Mouse (Mus musculus): ENCODE measurements around the gene 9530003J23Rik. TPM values are rescaled to one million over a fixed set of nuclear protein-coding genes. Genes with fewer than 3 reads are reported as not detected.
"Not testable (repeated sequence)": the region's sequence is repeated elsewhere in the genome, so short reads cannot be mapped to it uniquely, and the experiment has no call there.

9530003J23Rik gene
- polyA plus RNA-seq, 1 experiment from 2014 or later: not detected

DNA sequence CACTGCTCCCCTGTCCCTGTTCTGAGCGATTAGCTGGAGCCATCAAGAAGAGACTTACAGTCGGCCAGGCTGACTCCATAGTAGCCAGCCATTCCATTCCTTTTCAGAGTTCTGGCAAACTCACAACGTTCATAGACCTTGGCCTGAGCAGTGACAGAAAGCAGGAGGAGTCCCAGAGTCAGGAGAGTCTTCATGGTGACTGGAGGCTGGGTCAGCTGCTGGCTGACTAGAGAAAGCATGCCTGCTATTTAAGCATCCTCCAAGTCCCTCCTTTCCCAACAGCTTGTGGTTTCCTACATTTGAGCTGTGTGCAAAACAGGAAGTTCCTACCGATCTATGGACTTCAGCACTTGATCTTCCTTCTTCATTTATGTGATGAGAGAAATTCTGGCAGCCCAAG lies 43.5 kb upstream of the 9530003J23Rik start, which contains the start of gene Lyz2:
Gene Lyz2, minus strand, starts transcription at position 273 of the 400 bp plus-strand sequence.
- H3K27me3 ChIP-seq (ENCODE audit: control insufficient read depth, insufficient read depth, low read depth, low read length): no peaks in the 10 kb centered on the region
- no peak within 1 kb of the TSS for H3K27ac ChIP-seq (ENCODE audit: low read length)
- 71% methylated on average over 4 of the region's 4 CpGs for WGBS
- no peaks in the 10 kb centered on the region for H3K9me3 ChIP-seq (replicated peaks; ENCODE audit: control insufficient read depth, low read length, poor library complexity, severe bottlenecking)
- ATAC-seq: no peak
- H3K9ac ChIP-seq (ENCODE audit: low read depth, low read length): no peak within 1 kb of the TSS
- no peaks in the 10 kb centered on the region for H3K36me3 ChIP-seq (ENCODE audit: control insufficient read depth, insufficient read depth, low read length)
- H3K4me3 ChIP-seq (ENCODE audit: low read depth, low read length): no peak within 1 kb of the TSS
- no peak within 1 kb of the TSS for H3K4me2 ChIP-seq (ENCODE audit: low read length)
- no peaks in the 10 kb centered on the region for H3K4me1 ChIP-seq (ENCODE audit: control insufficient read depth, insufficient read depth, low read length)

DNA sequence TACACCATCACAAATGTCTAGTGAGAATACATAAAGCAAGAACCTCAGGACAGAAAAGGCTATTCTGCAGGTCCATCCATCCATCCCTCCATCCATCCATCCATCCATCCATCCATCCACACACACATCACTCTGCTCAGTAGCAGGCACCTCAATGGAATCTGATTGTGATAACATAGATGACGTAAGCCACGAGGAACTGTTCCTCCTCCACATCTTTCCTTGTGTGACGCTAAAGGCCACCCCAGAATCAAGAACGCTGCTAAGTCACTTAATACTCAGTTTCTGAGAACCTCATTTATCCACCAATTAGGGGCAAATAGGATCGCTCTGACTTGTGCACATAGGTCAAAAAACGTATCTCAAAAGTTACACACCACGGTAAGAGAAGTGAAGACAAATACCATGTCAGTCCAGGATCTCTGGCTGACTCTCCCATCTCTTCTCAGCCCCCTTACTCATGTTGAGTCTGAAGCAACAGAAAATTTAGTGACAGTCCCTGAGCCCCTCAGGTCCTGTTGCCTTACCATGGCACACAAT lies 42.9 kb upstream of the 9530003J23Rik start:
- Histone ChIP-seq H3K4me2 (ENCODE audit: low read length) (no peak overlapping the region), H3K4me1 (ENCODE audit: control insufficient read depth, insufficient read depth, low read length) (no peaks in the 10 kb centered on the region), H3K27ac (ENCODE audit: low read length) (no peak overlapping the region), H3K27me3 (ENCODE audit: control insufficient read depth, insufficient read depth, low read depth, low read length) (no peaks in the 10 kb centered on the region), H3K4me3 (ENCODE audit: low read depth, low read length) (no peak overlapping the region), H3K9me3 (replicated peaks; ENCODE audit: control insufficient read depth, low read length, poor library complexity, severe bottlenecking) (no peaks in the 10 kb centered on the region), H3K36me3 (ENCODE audit: control insufficient read depth, insufficient read depth, low read length) (no peaks in the 10 kb centered on the region), H3K9ac (ENCODE audit: low read depth, low read length) (no peak overlapping the region)
- 90% methylated on average over 7 of the region's 7 CpGs for WGBS
- ATAC-seq: no peak

DNA sequence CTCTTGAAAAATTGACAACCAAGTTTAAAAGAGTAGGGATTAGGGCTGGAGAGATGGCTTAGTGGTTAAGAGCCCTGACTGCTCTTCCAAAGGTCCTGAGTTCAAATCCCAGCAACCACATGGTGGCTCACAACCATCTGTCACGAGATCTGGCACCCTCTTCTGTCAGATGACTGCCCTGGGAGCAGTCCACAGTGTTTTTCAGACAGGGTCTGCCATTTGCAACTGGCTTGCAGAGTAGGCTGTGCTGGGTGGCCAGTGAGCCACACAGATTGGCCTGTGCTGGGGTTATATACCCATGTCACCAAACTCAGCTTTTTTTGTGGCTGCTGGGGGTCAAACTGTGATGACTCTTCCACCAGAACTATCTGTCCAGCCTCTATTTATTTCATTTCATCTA lies 41.5 kb upstream of the 9530003J23Rik start:
- no peak for ATAC-seq
- Histone ChIP-seq H3K27ac (ENCODE audit: low read length) (no peak overlapping the region), H3K27me3 (ENCODE audit: control insufficient read depth, insufficient read depth, low read depth, low read length) (no peaks in the 10 kb centered on the region), H3K36me3 (ENCODE audit: control insufficient read depth, insufficient read depth, low read length) (no peaks in the 10 kb centered on the region), H3K4me1 (ENCODE audit: control insufficient read depth, insufficient read depth, low read length) (no peaks in the 10 kb centered on the region), H3K9ac (ENCODE audit: low read depth, low read length) (no peak overlapping the region), H3K4me2 (ENCODE audit: low read length) (no peak overlapping the region), H3K4me3 (ENCODE audit: low read depth, low read length) (no peak overlapping the region), H3K9me3 (replicated peaks; ENCODE audit: control insufficient read depth, low read length, poor library complexity, severe bottlenecking) (no peaks in the 10 kb centered on the region)
- WGBS: 57% methylated on average over 1 of the region's 1 CpGs

DNA sequence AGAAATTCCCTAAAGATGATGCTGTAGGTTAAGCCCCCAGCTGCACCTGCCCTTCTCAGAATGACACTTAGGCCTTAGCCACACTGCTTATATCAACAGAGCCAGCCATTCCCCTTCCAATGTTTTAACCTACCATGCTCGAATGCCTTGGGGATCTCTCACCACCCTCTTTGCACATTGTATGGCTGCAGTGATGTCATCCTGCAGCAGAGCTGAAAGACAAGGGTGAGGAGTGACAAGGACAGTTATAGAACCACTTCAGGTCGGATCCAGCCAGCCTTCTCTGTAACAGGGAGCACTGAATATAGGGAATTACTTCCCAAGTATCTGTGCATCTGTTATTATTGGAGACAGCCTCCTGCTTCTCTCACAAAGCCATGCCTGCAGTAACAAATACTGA lies 40.0 kb upstream of the 9530003J23Rik start:
- not testable (repeated sequence) for H3K27ac ChIP-seq (ENCODE audit: low read length); H3K36me3 ChIP-seq (ENCODE audit: control insufficient read depth, insufficient read depth, low read length); H3K4me1 ChIP-seq (ENCODE audit: control insufficient read depth, insufficient read depth, low read length); H3K4me3 ChIP-seq (ENCODE audit: low read depth, low read length); H3K9me3 ChIP-seq (replicated peaks; ENCODE audit: control insufficient read depth, low read length, poor library complexity, severe bottlenecking); H3K9ac ChIP-seq (ENCODE audit: low read depth, low read length); ATAC-seq; H3K4me2 ChIP-seq (ENCODE audit: low read length); H3K27me3 ChIP-seq (ENCODE audit: control insufficient read depth, insufficient read depth, low read depth, low read length)
- WGBS: 58% methylated on average over 2 of the region's 2 CpGs

DNA sequence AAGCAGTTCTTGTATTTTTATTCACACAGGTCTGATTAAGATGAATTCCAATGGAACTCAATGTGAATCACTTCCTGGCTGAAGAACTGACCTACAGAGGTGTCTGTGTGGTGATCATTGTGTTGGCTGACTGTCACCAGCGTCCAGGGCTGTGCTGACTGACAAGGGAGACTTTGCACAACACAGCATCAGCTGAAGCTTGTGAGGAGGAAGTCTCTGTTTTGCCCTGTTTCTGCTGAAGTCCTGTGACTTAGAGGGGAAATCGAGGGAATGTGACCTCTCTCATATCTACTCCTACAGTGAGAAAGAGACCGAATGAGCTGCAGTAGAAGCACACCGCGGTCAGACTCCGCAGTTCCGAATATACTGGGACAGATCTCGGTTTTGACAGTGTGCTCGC lies 39.3 kb upstream of the 9530003J23Rik start:
- not testable (repeated sequence) for H3K4me1 ChIP-seq (ENCODE audit: control insufficient read depth, insufficient read depth, low read length); H3K4me3 ChIP-seq (ENCODE audit: low read depth, low read length); ATAC-seq; H3K27ac ChIP-seq (ENCODE audit: low read length); H3K9ac ChIP-seq (ENCODE audit: low read depth, low read length); H3K9me3 ChIP-seq (replicated peaks; ENCODE audit: control insufficient read depth, low read length, poor library complexity, severe bottlenecking); H3K4me2 ChIP-seq (ENCODE audit: low read length); H3K36me3 ChIP-seq (ENCODE audit: control insufficient read depth, insufficient read depth, low read length); H3K27me3 ChIP-seq (ENCODE audit: control insufficient read depth, insufficient read depth, low read depth, low read length)
- 82% methylated on average over 9 of the region's 9 CpGs for WGBS

DNA sequence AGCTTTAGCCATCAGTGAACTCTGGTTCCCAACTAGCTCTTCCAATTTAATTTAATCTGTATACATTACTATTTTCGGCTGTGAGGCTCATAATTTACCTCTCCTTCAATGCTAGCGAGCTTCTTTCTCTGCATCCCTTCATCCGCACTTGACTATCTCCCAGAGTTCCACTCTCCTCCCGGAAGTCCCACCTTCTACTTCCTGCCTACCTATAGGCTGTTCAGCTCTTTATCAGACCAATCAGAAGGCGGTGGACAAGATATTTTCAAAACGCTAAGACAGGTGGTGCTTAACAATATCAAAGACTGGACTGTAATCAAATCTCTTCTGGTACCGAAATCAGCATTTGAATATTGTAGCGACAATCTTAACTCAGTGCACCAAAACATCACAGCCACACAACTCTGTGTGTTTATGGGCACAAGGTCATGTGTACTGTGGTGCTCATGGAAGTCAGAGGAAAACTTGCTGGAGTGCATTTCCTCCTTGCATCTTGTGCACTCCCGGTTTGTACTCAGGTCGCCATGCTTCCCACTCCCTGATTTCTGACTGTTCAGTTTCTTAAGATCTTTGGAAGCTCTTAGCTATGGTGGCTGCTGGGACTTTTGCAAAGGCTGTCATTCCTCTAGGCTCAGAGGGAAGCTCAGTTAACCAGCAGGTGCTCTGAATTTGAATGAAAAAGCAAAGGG lies 37.3 kb upstream of the 9530003J23Rik start:
- Histone ChIP-seq H3K9ac (ENCODE audit: low read depth, low read length) (no peak overlapping the region), H3K4me3 (ENCODE audit: low read depth, low read length) (no peak overlapping the region), H3K36me3 (ENCODE audit: control insufficient read depth, insufficient read depth, low read length) (no peaks in the 10 kb centered on the region), H3K27ac (ENCODE audit: low read length) (no peak overlapping the region), H3K4me1 (ENCODE audit: control insufficient read depth, insufficient read depth, low read length) (no peaks in the 10 kb centered on the region), H3K4me2 (ENCODE audit: low read length) (no peak overlapping the region), H3K9me3 (replicated peaks; ENCODE audit: control insufficient read depth, low read length, poor library complexity, severe bottlenecking) (no peaks in the 10 kb centered on the region), H3K27me3 (ENCODE audit: control insufficient read depth, insufficient read depth, low read depth, low read length) (no peaks in the 10 kb centered on the region)
- ATAC-seq: no peak
- 88% methylated on average over 10 of the region's 10 CpGs for WGBS

DNA sequence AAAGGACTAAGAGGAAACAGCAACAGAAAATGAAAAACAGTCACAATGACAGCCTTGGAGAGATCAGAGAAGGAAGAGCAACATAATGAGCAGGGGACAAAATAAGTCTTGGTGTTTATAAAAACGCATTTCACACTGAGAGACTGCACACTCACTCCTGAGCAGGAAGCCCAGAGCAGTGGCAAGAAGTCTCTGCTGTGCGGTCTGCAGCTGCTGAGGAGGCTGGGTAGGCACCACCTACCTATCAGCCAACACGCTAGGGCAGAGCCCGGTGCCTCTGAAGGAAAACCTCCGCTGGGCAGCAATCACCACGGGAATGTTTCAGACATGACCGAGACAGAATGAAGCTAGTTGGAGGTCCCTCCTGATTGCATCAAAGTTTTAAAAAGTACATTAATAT lies 36.1 kb upstream of the 9530003J23Rik start:
- not testable (repeated sequence) for H3K4me1 ChIP-seq (ENCODE audit: control insufficient read depth, insufficient read depth, low read length); H3K27ac ChIP-seq (ENCODE audit: low read length); H3K4me2 ChIP-seq (ENCODE audit: low read length); H3K9ac ChIP-seq (ENCODE audit: low read depth, low read length); H3K4me3 ChIP-seq (ENCODE audit: low read depth, low read length); H3K27me3 ChIP-seq (ENCODE audit: control insufficient read depth, insufficient read depth, low read depth, low read length); H3K36me3 ChIP-seq (ENCODE audit: control insufficient read depth, insufficient read depth, low read length); H3K9me3 ChIP-seq (replicated peaks; ENCODE audit: control insufficient read depth, low read length, poor library complexity, severe bottlenecking); ATAC-seq
- 88% methylated on average over 3 of the region's 7 CpGs for WGBS

DNA sequence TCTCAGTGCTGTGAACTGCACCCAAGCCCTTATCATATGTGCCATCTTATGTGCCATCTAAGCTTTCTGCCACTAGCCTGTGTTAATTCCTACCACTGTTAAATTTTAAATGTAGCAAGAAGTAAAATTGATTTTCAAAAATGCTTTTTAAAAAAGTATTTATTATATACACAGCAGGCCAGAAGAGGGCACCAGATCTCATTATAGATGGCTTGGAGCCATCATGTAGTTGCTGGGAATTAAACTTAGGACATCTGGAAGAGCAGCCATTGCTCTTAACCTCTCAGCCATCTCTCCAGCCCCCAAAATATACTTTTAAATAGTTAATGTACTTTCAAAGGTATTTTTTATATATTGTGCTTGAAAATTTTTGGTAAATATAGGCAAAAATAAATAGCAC lies 33.5 kb upstream of the 9530003J23Rik start:
- H3K36me3 ChIP-seq (ENCODE audit: control insufficient read depth, insufficient read depth, low read length): no peaks in the 10 kb centered on the region
- H3K9ac ChIP-seq (ENCODE audit: low read depth, low read length): no peak overlapping the region
- H3K27ac ChIP-seq (ENCODE audit: low read length): no peak overlapping the region
- ATAC-seq: no peak
- no peaks in the 10 kb centered on the region for H3K9me3 ChIP-seq (replicated peaks; ENCODE audit: control insufficient read depth, low read length, poor library complexity, severe bottlenecking)
- no peaks in the 10 kb centered on the region for H3K4me1 ChIP-seq (ENCODE audit: control insufficient read depth, insufficient read depth, low read length)
- no peaks in the 10 kb centered on the region for H3K27me3 ChIP-seq (ENCODE audit: control insufficient read depth, insufficient read depth, low read depth, low read length)
- no peak overlapping the region for H3K4me2 ChIP-seq (ENCODE audit: low read length)
- H3K4me3 ChIP-seq (ENCODE audit: low read depth, low read length): no peak overlapping the region

DNA sequence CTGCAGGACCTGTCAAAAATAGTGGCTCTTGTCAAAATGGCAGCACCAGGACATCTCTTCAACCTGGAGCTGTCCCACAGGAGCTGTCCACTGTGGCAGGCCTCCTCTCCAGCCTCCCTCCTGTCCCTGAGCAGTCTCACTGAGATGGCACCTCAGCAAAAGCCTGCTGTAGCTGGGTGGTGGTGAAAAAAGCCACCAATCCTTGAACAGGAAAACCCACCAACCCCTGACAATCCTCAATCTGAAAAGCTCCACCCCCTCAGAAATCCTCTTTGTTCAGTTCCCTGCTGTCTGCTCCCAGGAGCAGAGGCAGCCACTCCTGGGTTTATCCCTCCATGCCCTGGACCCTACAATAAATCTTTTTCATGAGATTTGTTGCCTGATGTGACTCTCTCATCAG lies 21.4 kb upstream of the 9530003J23Rik start:
- Histone ChIP-seq H3K9ac (ENCODE audit: low read depth, low read length) (no peak overlapping the region), H3K9me3 (replicated peaks; ENCODE audit: control insufficient read depth, low read length, poor library complexity, severe bottlenecking) (0 out of 2 replicates have a peak, but pooled peaks cover 3% of the 10 kb centered on the region)

More for the DNA sequence above, 21.4 kb upstream of the 9530003J23Rik start:
- no peaks in the 10 kb centered on the region for H3K27me3 ChIP-seq (ENCODE audit: control insufficient read depth, insufficient read depth, low read depth, low read length)
- ATAC-seq: no peak
- H3K36me3 ChIP-seq (ENCODE audit: control insufficient read depth, insufficient read depth, low read length): no peaks in the 10 kb centered on the region
- peak overlapping the region; percentile 38; the same call in 1 of the 2 replicates for H3K27ac ChIP-seq (ENCODE audit: low read length)
- H3K4me1 ChIP-seq (ENCODE audit: control insufficient read depth, insufficient read depth, low read length): no peaks in the 10 kb centered on the region
- no peak overlapping the region for H3K4me2 ChIP-seq (ENCODE audit: low read length)
- no peak overlapping the region for H3K4me3 ChIP-seq (ENCODE audit: low read depth, low read length)
